Mouse (Mus musculus) erythroblast, embryonic 14.5 days (primary cell): ENCODE results near the gene Nhs. TPM values are rescaled to one million over a fixed set of nuclear protein-coding genes. Genes with fewer than 3 reads are reported as not detected.

Experiments
- H3K27me3 ChIP-seq: 2 replicates; pipeline ENCODE4 v1.6.1; 2012; ENCODE audit warnings: inconsistent platforms; ENCODE audit not compliant: control insufficient read depth
- H3K36me3 ChIP-seq: 2 replicates; pipeline ENCODE4 v1.6.1; 2012; ENCODE audit warnings: mild to moderate bottlenecking, inconsistent platforms; ENCODE audit not compliant: control insufficient read depth
- H3K4me1 ChIP-seq: 2 replicates; pipeline ENCODE4 v1.6.1; 2012; ENCODE audit warnings: inconsistent platforms; ENCODE audit not compliant: control insufficient read depth
- H3K4me3 ChIP-seq: replicated peaks from 2 replicates; pipeline ENCODE3; 2012; ENCODE audit warnings: moderate library complexity, mild to moderate bottlenecking, inconsistent platforms
- H3K9me3 ChIP-seq: 2 replicates; pipeline ENCODE4 v1.6.1; 2012; ENCODE audit warnings: low read length, inconsistent platforms, mixed read lengths; ENCODE audit not compliant: control insufficient read depth
- GATA1 ChIP-seq: IDR thresholded peaks from 2 replicates; pipeline ENCODE4 v1.6.1; 2012; ENCODE audit warnings: low read length, inconsistent platforms, mixed read lengths
- TAL1 ChIP-seq: IDR thresholded peaks from 3 replicates; pipeline ENCODE4 v1.6.1; 2012; ENCODE audit warnings: low read length, inconsistent platforms, mixed read lengths
- polyA plus RNA-seq: library from polyadenylated mRNA; stranded (reverse); fragments of >175 nt; gene quantifications from 2 replicates; pipeline ENCODE4 v1.2.3, GENCODE M21; 2012

Nhs gene
- polyA plus RNA-seq, 1 experiment, result not detected

DNA sequence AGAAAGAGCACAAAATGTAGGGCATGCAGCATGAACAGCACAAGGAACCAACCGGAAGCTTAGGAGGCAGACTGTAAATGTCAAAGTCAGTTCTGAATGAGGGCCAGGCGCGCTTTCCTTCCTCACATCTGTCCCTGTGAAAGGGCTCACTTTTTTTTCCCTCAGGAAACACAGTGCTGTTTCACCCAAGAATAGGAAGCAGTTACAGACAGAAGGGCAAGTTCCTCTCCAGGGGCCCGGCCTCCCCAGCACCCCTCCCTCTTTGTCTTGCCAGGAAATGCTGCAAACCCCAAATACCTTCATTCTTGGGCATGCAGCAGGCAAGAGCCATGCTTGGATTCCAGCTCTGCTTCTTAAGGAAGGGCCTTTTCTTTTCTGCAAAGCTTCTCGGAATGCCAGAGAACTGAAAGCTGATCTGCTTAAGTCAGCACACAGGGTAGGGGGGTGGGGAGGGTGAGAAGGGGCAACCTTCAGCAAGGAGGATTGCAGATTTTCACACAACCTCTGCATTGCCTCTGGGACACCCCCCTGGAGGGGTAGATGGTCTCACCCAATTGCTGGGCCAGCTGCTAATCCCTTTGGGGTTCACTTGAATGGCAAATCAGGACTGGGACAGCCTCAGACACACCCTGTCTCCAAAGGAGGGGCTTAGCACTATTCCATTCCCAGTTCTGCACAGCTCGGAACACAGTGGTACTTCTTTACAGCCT, 233.4 kb downstream of the Nhs start:
- H3K36me3 ChIP-seq, result no peaks in the 10 kb centered on the region
- H3K9me3 ChIP-seq, result no peaks in the 10 kb centered on the region
- H3K27me3 ChIP-seq, result peaks cover 2% of the 10 kb centered on the region; the same call in 1 of the 2 replicates
- no peak for TF ChIP-seq GATA1
- TF ChIP-seq TAL1, result no peak
- H3K4me3 ChIP-seq, result no peak overlapping the region
- no peaks in the 10 kb centered on the region for H3K4me1 ChIP-seq

DNA sequence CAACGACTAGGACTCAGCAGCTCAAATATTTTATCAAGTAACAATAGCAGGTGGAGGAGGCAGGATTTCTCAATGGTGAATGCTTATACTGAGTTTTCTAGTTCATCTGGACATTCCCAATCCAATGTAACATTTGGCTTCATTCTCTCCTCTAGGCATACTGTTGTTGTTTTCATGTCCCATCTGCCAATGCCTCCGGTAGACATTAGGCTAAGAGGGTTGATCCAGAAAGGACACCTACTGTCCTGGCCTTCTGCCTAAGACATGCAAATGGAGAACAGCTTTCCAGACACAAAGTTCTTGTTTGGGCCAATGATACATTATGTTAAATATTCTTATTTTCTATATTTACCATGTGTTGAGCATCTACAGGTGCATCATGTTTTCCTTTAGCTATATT, 236.9 kb downstream of the Nhs start:
- TF ChIP-seq GATA1 (no peak), TAL1 (no peak)
- Histone ChIP-seq H3K4me3 (no peak overlapping the region), H3K4me1 (no peaks in the 10 kb centered on the region), H3K27me3 (peaks cover 2% of the 10 kb centered on the region; the same call in 1 of the 2 replicates), H3K9me3 (no peaks in the 10 kb centered on the region), H3K36me3 (no peaks in the 10 kb centered on the region)

GRCm38 (mm10) chrX:161921581-161921980, 237.9 kb downstream of the Nhs start:
- no peak overlapping the region for H3K4me3 ChIP-seq
- no peaks in the 10 kb centered on the region for H3K36me3 ChIP-seq
- H3K4me1 ChIP-seq, result no peaks in the 10 kb centered on the region
- TF ChIP-seq GATA1 (no peak), TAL1 (no peak)
- peaks cover 2% of the 10 kb centered on the region; the same call in 1 of the 2 replicates for H3K27me3 ChIP-seq
- H3K9me3 ChIP-seq, result no peaks in the 10 kb centered on the region

DNA sequence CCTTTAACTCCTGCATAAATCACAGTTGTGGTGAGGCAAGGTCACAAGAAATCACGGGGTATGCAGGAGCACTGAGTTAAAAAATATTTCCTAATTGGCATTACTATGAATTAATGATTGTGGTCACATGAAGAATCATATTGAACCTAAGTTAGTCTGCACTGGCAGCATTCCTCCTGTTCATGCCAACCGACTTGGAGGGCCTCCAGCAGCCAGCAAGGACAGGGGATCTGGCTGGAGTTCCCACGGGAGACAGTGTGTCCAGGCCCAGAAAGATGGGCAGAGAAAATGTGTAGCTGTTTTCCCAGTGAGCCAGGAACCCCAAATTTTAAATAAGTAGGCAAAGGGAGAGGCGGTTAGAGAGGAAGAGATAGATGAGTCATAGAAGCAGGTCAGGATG, 249.6 kb downstream of the Nhs start:
- no peaks in the 10 kb centered on the region for H3K4me1 ChIP-seq
- TF ChIP-seq GATA1 (no peak), TAL1 (no peak)
- no peaks in the 10 kb centered on the region for H3K36me3 ChIP-seq
- H3K27me3 ChIP-seq, result peaks cover 42% of the 10 kb centered on the region
- no peak overlapping the region for H3K4me3 ChIP-seq
- peaks cover 8% of the 10 kb centered on the region; the same call in 1 of the 2 replicates for H3K9me3 ChIP-seq

GRCm38 (mm10) chrX:161908652-161909403, 250.7 kb downstream of the Nhs start:
- Histone ChIP-seq H3K4me1 (no peaks in the 10 kb centered on the region), H3K4me3 (no peak overlapping the region), H3K9me3 (peaks cover 8% of the 10 kb centered on the region; the same call in 1 of the 2 replicates), H3K27me3 (peaks cover 42% of the 10 kb centered on the region), H3K36me3 (no peaks in the 10 kb centered on the region)
- TF ChIP-seq TAL1, result no peak
- no peak for TF ChIP-seq GATA1

GRCm38 (mm10) chrX:161907595-161908592, 251.6 kb downstream of the Nhs start:
- no peaks in the 10 kb centered on the region for H3K36me3 ChIP-seq
- TF ChIP-seq GATA1, result no peak
- TF ChIP-seq TAL1, result no peak
- peaks cover 42% of the 10 kb centered on the region for H3K27me3 ChIP-seq
- H3K4me1 ChIP-seq, result no peaks in the 10 kb centered on the region
- H3K4me3 ChIP-seq, result no peak overlapping the region
- H3K9me3 ChIP-seq, result peaks cover 8% of the 10 kb centered on the region; the same call in 1 of the 2 replicates

DNA sequence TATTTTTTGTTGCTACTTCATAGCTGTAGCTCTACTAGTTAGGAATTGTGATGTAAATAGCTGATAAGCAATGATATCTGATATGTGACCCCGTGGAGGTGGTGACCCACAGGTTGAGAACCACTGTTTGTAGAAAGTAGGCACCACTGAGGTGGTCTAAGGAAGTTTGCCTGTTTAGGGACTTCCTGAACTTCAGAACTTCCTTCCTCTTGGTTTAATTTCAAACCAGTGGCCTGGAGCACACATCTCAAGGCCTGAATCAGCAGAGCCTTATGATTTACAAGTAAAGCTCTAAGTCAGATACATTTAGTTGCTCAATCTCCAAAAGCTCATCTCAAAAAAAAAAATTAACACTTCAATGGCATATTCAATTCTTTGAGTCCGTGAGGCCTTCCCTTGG, 265.1 kb downstream of the Nhs start:
- no peaks in the 10 kb centered on the region; the same call in 1 of the 2 replicates for H3K27me3 ChIP-seq
- no peak overlapping the region for H3K4me3 ChIP-seq
- no peaks in the 10 kb centered on the region for H3K4me1 ChIP-seq
- no peak for TF ChIP-seq GATA1
- H3K9me3 ChIP-seq, result no peaks in the 10 kb centered on the region
- no peaks in the 10 kb centered on the region for H3K36me3 ChIP-seq

- H3K27me3 ChIP-seq, result no peaks in the 10 kb centered on the region
- no peaks in the 10 kb centered on the region for H3K36me3 ChIP-seq
- no peaks in the 10 kb centered on the region for H3K4me1 ChIP-seq
- TF ChIP-seq TAL1, result no peak
- TF ChIP-seq GATA1, result no peak
- no peaks in the 10 kb centered on the region for H3K9me3 ChIP-seq
- no peak overlapping the region for H3K4me3 ChIP-seq
These were observed 275.9 kb downstream of the Nhs start for GRCm38 (mm10) chrX:161883661-161884060.
